ENCODE assay signal across 7 mouse cellular contexts in the genomic region with DNA sequence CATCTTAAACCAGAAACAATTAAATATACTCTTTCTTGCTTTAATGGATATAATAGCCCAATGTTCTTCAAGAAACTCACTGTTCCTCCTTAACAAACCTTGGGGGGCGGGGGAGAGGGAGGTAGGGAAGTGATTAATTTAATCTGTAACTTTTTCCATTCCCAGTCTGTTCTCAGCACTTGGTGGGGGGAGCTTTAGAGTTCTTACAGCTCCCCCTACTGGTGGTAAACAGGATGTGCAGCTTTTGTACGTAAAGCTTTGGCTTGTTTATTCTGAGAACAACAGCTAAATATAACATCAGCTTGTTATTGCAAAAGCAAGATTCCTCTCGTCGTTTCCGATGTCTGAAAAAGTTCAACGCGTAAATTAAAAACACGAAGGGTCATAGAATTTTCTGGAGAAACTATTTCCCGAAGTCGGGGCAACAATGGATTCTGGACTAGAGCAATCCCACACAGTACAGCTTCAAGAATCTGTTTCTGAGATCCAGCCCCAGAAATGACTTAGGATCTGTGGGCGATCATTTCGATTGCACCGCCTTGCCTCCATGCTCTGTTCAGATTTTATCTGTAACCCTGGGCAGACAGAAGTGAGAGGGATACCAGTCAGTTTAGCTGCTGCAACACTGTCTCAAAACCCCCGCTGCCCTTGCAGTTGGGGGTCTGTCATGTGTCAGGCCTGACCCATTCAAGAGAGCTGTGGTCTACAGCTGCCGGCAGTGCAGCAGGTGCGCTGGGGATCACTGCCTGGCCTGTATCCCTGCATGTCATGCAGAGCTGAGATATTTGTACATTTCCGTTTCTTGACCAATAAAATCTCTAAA.
DNase-seq lines count a peak whose midpoint lies in the region; ATAC-seq and TF ChIP-seq lines count a peak whose summit lies in the region.

No protein-coding gene starts in this region.

- no peak for TF ChIP-seq EP300 in MEL (IDR thresholded peaks at IDR 0.05; ENCODE audit: low read depth in 1 of 2, low read length in 2 of 2)

- 22% methylated on average over 17 of the region's 17 CpGs for WGBS in forebrain, embryonic 15.5 days

- TF ChIP-seq CTCF in MEL (IDR thresholded peaks at IDR 0.05 in 2 of 3, conservative IDR thresholded peaks at IDR 0.05 in 1 of 3; ENCODE audit: control insufficient read depth in 1 of 3, insufficient read depth in 1 of 3, low read depth in 2 of 3, low read length in 3 of 3, poor library complexity in 1 of 3, severe bottlenecking in 1 of 3): peak; percentile 42 to 61 (median 48)

- no peaks in the 10 kb centered on the region for H3K36me3 ChIP-seq in MEL (ENCODE audit: control insufficient read depth in 1 of 2, insufficient read depth in 2 of 2, low read length in 2 of 2)
- no peaks in the 10 kb centered on the region for H3K36me3 ChIP-seq in forebrain, embryonic 15.5 days

- H3K27ac ChIP-seq in MEL (ENCODE audit: control insufficient read depth, low read depth, low read length): no peak overlapping the region
- no peak overlapping the region for H3K27ac ChIP-seq in forebrain, embryonic 15.5 days (replicated peaks)

- H3K4me3 ChIP-seq in MEL (ENCODE audit: control insufficient read depth in 1 of 2, insufficient read depth in 1 of 2, low read depth in 2 of 2, low read length in 2 of 2): no peak overlapping the region
- H3K4me3 ChIP-seq in forebrain, embryonic 15.5 days: no peak overlapping the region

- no peak overlapping the region for H3K4me2 ChIP-seq in forebrain, embryonic 15.5 days (replicated peaks)

- no peaks in the 10 kb centered on the region for H3K4me1 ChIP-seq in MEL (ENCODE audit: control insufficient read depth in 1 of 2, insufficient read depth in 2 of 2, low read length in 2 of 2)
- peaks cover 21% of the 10 kb centered on the region for H3K4me1 ChIP-seq in forebrain, embryonic 15.5 days

- H3K27me3 ChIP-seq in MEL (ENCODE audit: control insufficient read depth in 1 of 2, insufficient read depth in 2 of 2, low read length in 2 of 2): no peaks in the 10 kb centered on the region
- H3K27me3 ChIP-seq in forebrain, embryonic 15.5 days: peaks cover 6% of the 10 kb centered on the region; the same call in 1 of the 2 replicates

- DNase-seq in MEL (ENCODE audit: low read depth, low spot score): peak; percentile 23
- peak; percentile 64 for DNase-seq in brain, adult 2 months (ENCODE audit: low read depth, low spot score)
- peak; percentile 48 for DNase-seq in heart, postnatal 4 days
- peak; percentile 46 for DNase-seq in layer of hippocampus, adult 11-12 months (ENCODE audit: low spot score)
- peak; percentile 77 for DNase-seq in lung, postnatal 10 days
- peak; percentile 53 to 64 for DNase-seq in right cerebral cortex, adult 2 months (ENCODE audit: low spot score in 2 of 2)

- no peaks in the 10 kb centered on the region for H3K9me3 ChIP-seq in MEL (replicated peaks; ENCODE audit: insufficient read depth, low read length)
- H3K9me3 ChIP-seq in forebrain, embryonic 15.5 days: no peaks in the 10 kb centered on the region

- H3K79me2 ChIP-seq in MEL (ENCODE audit: control insufficient read depth, insufficient read depth, low read length, poor library complexity): no peaks in the 10 kb centered on the region

- ATAC-seq in forebrain, embryonic 15.5 days (replicated peaks): peak; percentile 66

- no peak for TF ChIP-seq POLR2A in MEL (IDR thresholded peaks at IDR 0.05; ENCODE audit: control insufficient read depth in 1 of 2, insufficient read depth in 1 of 2, low read depth in 1 of 2, low read length in 2 of 2, poor library complexity in 1 of 2)

- TF ChIP-seq RAD21 in MEL (IDR thresholded peaks at IDR 0.05; ENCODE audit: low read depth, low read length): peak; percentile 37

- no peak overlapping the region for H3K9ac ChIP-seq in MEL (ENCODE audit: control insufficient read depth, low read depth, low read length, poor library complexity, severe bottlenecking)
- H3K9ac ChIP-seq in forebrain, embryonic 15.5 days (replicated peaks): no peak overlapping the region

TF ChIP-seq in MEL, 35 proteins besides CTCF, POLR2A, EP300 and RAD21:
- no peak for TF ChIP-seq ZNF384 (IDR thresholded peaks at IDR 0.05; ENCODE audit: low read depth, low read length)
- TF ChIP-seq ZMIZ1 (IDR thresholded peaks at IDR 0.05; ENCODE audit: low read depth, low read length): no peak
- TF ChIP-seq JUND (IDR thresholded peaks at IDR 0.05; ENCODE audit: low read depth, low read length): no peak
- peak; percentile 58 for TF ChIP-seq SMC3 (IDR thresholded peaks at IDR 0.05; ENCODE audit: low read depth, low read length)
- TF ChIP-seq ZC3H11A (IDR thresholded peaks at IDR 0.05; ENCODE audit: low read depth, low read length): 0 out of 2 replicates have a peak, but pooled peaks have one; percentile 4

Comparison
In these comparisons a context has a peak if more than half of its experiments do, and no peak if none do; other contexts are left out.
1. DNase-seq: peak in every context shown above with its lines; median percentile 77 in lung, postnatal 10 days; 64 in brain, adult 2 months; 58 in right cerebral cortex, adult 2 months; 48 in heart, postnatal 4 days; 46 in layer of hippocampus, adult 11-12 months; 23 in MEL.